Mouse (Mus musculus): ENCODE results near the gene BC030870.
A peak's percentile ranks its signal among the peaks of the same experiment; 100 is the strongest.
"Not testable (repeated sequence)": the region's sequence is repeated elsewhere in the genome, so short reads cannot be mapped to it uniquely, and the experiment has no call there.

The BC030870 gene

DNA sequence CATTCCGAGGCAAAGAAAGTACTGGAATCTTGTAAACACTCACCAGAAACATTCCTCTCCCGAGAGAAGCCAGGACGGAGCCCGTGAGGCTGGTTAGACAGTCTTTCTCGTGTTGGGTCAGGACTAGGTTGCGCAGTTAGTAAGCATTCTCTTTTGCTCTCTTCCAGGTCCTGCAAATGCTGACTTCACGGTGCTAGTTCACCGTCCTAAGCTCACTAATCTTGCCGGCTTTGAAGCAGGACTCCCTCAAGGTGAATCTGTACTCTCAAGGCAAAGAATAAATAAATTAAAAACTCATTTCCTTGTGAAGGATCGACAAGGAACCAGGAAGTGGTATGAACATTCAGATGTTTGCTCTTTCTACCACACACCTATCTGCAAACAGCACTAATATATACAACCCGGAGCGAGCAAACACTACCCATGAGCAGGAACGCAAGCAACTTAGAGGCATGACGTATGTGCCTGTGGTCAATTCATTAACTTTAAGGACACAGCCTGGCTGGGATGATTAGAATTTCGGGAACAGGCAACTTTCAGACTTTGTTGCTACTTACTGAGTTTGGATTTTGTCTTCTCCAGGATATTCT lies at the start of gene BC030870:
TSS of gene BC030870 (minus strand) at position 365 of the 590 bp plus-strand sequence.
- no peak for DNase-seq (ENCODE audit: low read depth, low spot score)

- no peak for DNase-seq (ENCODE audit: low read depth, low spot score)
Observed at GRCm38 (mm10) chr8:65174746-65175476, 45.5 kb upstream of the BC030870 start.

GRCm38 (mm10) chr8:65169184-65169583 lies 39.8 kb upstream of the BC030870 start:
- DNase-seq (ENCODE audit: low read depth, low spot score) = no peak

DNA sequence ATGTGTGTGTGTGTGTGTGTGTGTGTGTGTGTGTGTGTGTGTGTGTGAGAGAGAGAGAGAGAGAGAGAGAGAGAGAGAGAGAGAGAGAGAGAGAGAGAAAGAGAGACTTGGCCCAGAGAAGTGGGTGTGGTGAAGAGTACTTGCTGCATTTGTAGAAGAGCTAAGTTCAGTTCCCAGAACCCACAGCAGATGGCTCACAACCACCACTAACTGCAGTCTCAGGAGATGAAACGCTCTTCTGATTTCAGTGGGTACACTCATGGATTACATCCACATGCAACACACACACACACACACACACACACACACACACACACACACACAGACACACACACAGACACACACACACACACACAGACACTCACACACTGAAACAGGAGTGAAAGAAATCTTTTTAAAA lies 31.3 kb upstream of the BC030870 start:
- DNase-seq (ENCODE audit: low read depth, low spot score) = not testable (repeated sequence)

GRCm38 (mm10) chr8:65159096-65159748 lies 29.9 kb upstream of the BC030870 start:
- DNase-seq (ENCODE audit: low read depth, low spot score) = no peak

DNA sequence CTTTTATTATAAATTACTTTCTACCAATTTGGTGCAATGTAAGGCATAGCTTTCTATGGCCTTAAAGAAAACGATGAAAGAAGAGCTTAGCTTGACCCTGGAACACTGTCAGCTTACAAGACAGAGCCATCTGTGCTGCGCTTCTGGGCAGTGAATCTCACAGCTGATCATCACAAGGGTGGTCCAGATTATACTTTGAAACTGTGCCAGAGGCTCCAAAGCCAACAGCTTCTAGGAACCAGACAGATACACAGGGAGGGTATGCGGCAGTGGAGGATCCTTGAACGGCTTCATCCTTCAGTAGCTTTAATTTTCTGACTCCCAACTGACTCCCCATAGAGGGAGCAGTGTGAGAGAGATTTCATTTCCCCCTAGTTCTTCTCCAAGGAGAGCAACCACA lies 28.5 kb upstream of the BC030870 start:
- DNase-seq (ENCODE audit: low read depth, low spot score) = no peak

DNA sequence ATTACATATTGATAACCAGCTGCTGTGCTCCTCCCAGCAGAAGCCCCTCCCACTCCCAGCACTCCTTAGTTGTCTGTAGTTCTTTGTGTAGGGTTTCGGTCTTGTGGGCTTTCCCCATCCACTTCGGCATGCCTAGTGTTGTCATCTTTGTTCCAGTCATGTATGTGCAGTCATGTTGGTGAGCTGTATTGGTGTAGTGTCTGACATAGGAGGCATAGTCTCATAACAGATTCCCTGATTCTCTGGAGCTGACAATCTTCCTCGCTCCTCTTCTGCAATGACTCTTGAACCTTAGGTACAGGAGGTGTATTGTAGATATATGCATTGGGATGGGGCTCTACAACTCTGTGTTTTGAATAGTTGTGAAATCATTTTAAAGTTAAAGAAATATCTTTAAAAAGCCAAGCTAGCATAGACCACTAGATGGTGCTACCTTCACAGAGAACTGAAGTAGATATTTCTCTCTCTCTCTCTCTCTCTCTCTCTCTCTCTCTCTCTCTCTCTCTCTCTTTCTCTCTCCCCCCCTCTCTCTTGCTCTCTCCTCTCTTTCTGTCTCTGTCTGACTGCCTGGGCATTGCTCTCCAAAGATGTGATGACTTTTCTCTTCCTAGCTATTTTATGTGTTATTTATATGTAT lies 9.6 kb upstream of the BC030870 start:
- DNase-seq (ENCODE audit: low read depth, low spot score) = no peak

GRCm38 (mm10) chr8:65126454-65126853 lies 2.9 kb downstream of the BC030870 start:
- DNase-seq (ENCODE audit: low read depth, low spot score) = no peak

DNA sequence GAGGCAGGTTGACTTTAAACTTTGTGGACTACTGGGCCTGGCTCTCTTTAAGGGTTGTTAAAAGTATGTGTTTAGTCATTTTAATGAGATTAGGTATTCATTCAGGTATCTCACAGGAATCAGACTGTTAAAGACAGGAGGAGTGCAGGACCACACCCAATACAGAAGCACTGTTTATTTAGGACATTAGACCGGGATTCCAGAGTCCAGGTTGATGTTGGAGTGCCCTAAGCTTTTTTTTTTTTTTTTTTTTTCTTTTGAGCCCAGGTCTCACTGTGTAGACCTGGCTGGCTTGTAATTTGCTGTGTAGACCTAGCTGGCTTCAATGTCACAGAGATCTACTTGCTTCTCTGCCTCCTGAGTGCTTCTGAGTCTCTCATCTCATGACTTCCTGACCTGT lies 3.3 kb downstream of the BC030870 start:
- no peak for DNase-seq (ENCODE audit: low read depth, low spot score)

DNA sequence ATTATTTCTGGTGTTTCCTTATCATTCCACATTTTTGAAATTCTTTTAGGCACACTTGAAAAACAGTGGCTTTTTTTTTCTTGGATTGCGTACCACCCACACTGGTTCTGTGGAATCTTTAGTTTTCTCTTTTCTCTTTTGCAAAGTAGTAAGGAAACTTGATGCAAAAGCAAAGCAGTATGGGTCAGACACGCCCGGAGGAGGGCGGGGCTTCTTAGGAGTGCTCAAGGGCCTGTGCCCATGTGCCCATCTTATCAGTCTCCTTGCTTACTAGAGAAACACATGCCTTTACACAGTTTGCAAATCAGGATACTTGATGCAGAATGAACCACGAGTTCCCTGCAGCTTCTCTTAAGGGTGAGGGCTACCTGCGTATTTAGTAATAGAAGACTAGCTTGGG lies 17.3 kb downstream of the BC030870 start:
- no peak for DNase-seq (ENCODE audit: low read depth, low spot score)

- peak; percentile 61 for DNase-seq (ENCODE audit: low read depth, low spot score)
Observed at GRCm38 (mm10) chr8:65110285-65110691, 19.1 kb downstream of the BC030870 start.

- DNase-seq (ENCODE audit: low read depth, low spot score) = no peak
Observed at GRCm38 (mm10) chr8:65108936-65109335, 20.4 kb downstream of the BC030870 start.

GRCm38 (mm10) chr8:65107936-65108718 lies 21.2 kb downstream of the BC030870 start:
- no peak for DNase-seq (ENCODE audit: low read depth, low spot score)

- DNase-seq (ENCODE audit: low read depth, low spot score) = no peak
Observed at GRCm38 (mm10) chr8:65104041-65104440, 25.3 kb downstream of the BC030870 start.

GRCm38 (mm10) chr8:65103632-65104031 lies 25.7 kb downstream of the BC030870 start:
- no peak for DNase-seq (ENCODE audit: low read depth, low spot score)

- DNase-seq (ENCODE audit: low read depth, low spot score) = no peak
Observed at GRCm38 (mm10) chr8:65099735-65100134, 29.6 kb downstream of the BC030870 start.

GRCm38 (mm10) chr8:65097760-65098415 lies 31.5 kb downstream of the BC030870 start:
- no peak for DNase-seq (ENCODE audit: low read depth, low spot score)

- no peak for DNase-seq (ENCODE audit: low read depth, low spot score)
Observed at GRCm38 (mm10) chr8:65089781-65090180, 39.6 kb downstream of the BC030870 start.

- DNase-seq (ENCODE audit: low read depth, low spot score) = no peak
Observed at GRCm38 (mm10) chr8:65088120-65088519, 41.2 kb downstream of the BC030870 start.

GRCm38 (mm10) chr8:65087711-65088110 lies 41.7 kb downstream of the BC030870 start:
- DNase-seq (ENCODE audit: low read depth, low spot score) = no peak

DNA sequence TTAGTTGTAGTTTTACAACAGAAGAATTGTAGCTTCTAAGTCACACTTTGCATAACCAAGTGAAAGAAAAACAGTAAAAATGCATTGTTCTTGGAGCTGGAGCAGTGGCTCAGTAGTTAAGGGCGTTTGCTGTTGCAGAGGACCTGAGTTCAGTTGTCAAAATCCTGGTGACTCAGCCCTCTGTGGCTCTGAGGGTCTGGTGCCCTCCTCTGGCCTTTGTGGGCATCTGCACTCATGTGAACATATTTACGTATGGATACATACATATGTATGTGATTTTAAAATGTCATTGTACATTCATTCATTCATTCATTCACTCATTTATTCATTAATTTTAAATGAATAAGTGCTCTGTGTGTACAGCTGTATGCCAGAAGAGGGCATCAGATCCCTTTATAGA lies 43.7 kb downstream of the BC030870 start:
- DNase-seq (ENCODE audit: low read depth, low spot score) = no peak
